Mouse (Mus musculus) lung, postnatal 0 days (tissue): ENCODE measurements around the gene Srd5a1.

Experiments
- CTCF ChIP-seq: IDR thresholded peaks from 2 replicates; pipeline ENCODE4 v1.5.1; 2016; ENCODE audit warnings: antibody characterized with exemption, mild to moderate bottlenecking
- EP300 ChIP-seq: IDR thresholded peaks from 2 replicates; pipeline ENCODE4 v1.6.1; 2016; ENCODE audit warnings: antibody characterized with exemption, mild to moderate bottlenecking, control low read depth

DNA sequence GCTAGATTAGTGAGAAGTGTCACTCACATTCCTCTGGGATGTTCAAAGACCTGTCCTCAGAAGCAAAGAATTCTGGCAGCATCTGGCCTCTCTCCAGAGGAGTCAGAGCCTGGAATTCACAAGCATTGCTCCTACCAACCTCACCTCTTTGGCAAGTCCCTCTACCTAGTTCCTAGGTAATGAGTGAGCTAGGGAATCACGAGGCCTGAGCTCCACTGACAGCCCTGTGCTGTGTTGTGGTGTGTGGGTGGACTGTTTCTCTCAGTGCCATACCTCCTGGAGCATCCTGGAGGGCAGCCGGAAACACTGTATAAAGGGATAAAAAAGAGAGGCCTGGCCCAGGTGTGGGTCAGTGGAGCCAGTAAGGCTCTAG lies 87.1 kb downstream of the Srd5a1 start:
- no peak for TF ChIP-seq CTCF
- no peak for TF ChIP-seq EP300
